Mouse (Mus musculus) C2C12 (cell line): ENCODE measurements at regions not wholly inside any gene's neighbourhood (a gene's known extent, or its start where the extent isn't known, plus 50 kb on each side); places are given as distances from the start of the nearest gene placed in this dataset.

ENCODE experiments used
- H3K27me3 ChIP-seq: one replicate; pipeline ENCODE4 v1.6.1; 2011; ENCODE audit not compliant: control insufficient read depth, insufficient read depth, insufficient read length
- H3K36me3 ChIP-seq: one replicate; pipeline ENCODE4 v1.6.1; 2011; ENCODE audit not compliant: control insufficient read depth, insufficient read depth
- H3K4me3 ChIP-seq: one replicate; pipeline ENCODE4 v1.5.1; 2011; ENCODE audit warnings: mild to moderate bottlenecking, control low read depth; ENCODE audit not compliant: poor library complexity, insufficient read depth, severe bottlenecking
- H3K79me2 ChIP-seq: one replicate; pipeline ENCODE4 v1.6.1; 2011; ENCODE audit not compliant: control insufficient read depth, insufficient read depth
- H3K79me3 ChIP-seq: one replicate; pipeline ENCODE4 v1.6.1; 2011; ENCODE audit warnings: low read depth, control low read depth
- H3ac ChIP-seq: one replicate; pipeline ENCODE3; 2011; ENCODE audit warnings: low read depth; ENCODE audit not compliant: control insufficient read depth, insufficient read length
- CEBPB ChIP-seq: IDR thresholded peaks from one replicate; pipeline ENCODE4 v1.6.1; 2011; ENCODE audit warnings: low read depth, mild to moderate bottlenecking, control low read depth, moderate library complexity
- CTCF ChIP-seq: IDR thresholded peaks from one replicate; pipeline ENCODE4 v1.5.1; 2011; ENCODE audit not compliant: control insufficient read depth, insufficient read depth, insufficient read length
- FOSL1 ChIP-seq: IDR thresholded peaks from one replicate; pipeline ENCODE4 v1.8.0; 2011; ENCODE audit warnings: mild to moderate bottlenecking, low read length; ENCODE audit not compliant: poor library complexity, insufficient read depth, severe bottlenecking
- MAX ChIP-seq: IDR thresholded peaks from one replicate; pipeline ENCODE4 v1.6.1; 2011; ENCODE audit warnings: mild to moderate bottlenecking, control low read depth
- MYOD1 ChIP-seq: IDR thresholded peaks from one replicate; pipeline ENCODE4 v1.6.1; 2011; ENCODE audit warnings: low read depth; ENCODE audit not compliant: control insufficient read depth, insufficient read length
- MYOG ChIP-seq: IDR thresholded peaks from one replicate; pipeline ENCODE4 v1.6.1; 2011; ENCODE audit not compliant: control insufficient read depth, insufficient read length; ENCODE audit errors: extremely low read depth
- USF1 ChIP-seq: IDR thresholded peaks from one replicate; pipeline ENCODE4 v1.6.1; 2011; ENCODE audit warnings: low read depth, mild to moderate bottlenecking, control low read depth, moderate library complexity

GRCm38 (mm10) chr3:143596011-143596683, 608.9 kb downstream of the Lmo4 start:
- no peaks in the 10 kb centered on the region for H3K79me3 ChIP-seq
- TF ChIP-seq FOSL1, result no peak
- TF ChIP-seq MYOD1, result no peak
- no peak for TF ChIP-seq MYOG
- no peak for TF ChIP-seq USF1
- TF ChIP-seq CEBPB, result no peak
- TF ChIP-seq MAX, result no peak
- TF ChIP-seq CTCF, result no peak
- H3ac ChIP-seq, result no peak overlapping the region

GRCm38 (mm10) chr3:143595081-143595480, 609.9 kb downstream of the Lmo4 start:
- no peak overlapping the region for H3ac ChIP-seq
- TF ChIP-seq CEBPB (no peak), MAX (no peak), USF1 (no peak), MYOD1 (no peak), MYOG (no peak), FOSL1 (no peak), CTCF (no peak)
- H3K27me3 ChIP-seq, result no peaks in the 10 kb centered on the region
- H3K36me3 ChIP-seq, result no peaks in the 10 kb centered on the region
- no peak overlapping the region for H3K4me3 ChIP-seq
- no peaks in the 10 kb centered on the region for H3K79me2 ChIP-seq
- H3K79me3 ChIP-seq, result no peaks in the 10 kb centered on the region

More at GRCm38 (mm10) chr3:143596011-143596683, 608.9 kb downstream of the Lmo4 start:
- Histone ChIP-seq H3K79me2 (no peaks in the 10 kb centered on the region), H3K36me3 (no peaks in the 10 kb centered on the region), H3K4me3 (no peak overlapping the region), H3K27me3 (no peaks in the 10 kb centered on the region)

- Histone ChIP-seq H3K36me3 (no peaks in the 10 kb centered on the region), H3ac (no peak overlapping the region), H3K79me3 (no peaks in the 10 kb centered on the region), H3K27me3 (no peaks in the 10 kb centered on the region), H3K79me2 (no peaks in the 10 kb centered on the region), H3K4me3 (no peak overlapping the region)
- no peak for TF ChIP-seq CEBPB
Observed at GRCm38 (mm10) chr3:143594676-143595075, 610.3 kb downstream of the Lmo4 start.

- Histone ChIP-seq H3K36me3 (no peaks in the 10 kb centered on the region), H3K79me3 (no peaks in the 10 kb centered on the region), H3K4me3 (no peak overlapping the region), H3ac (no peak overlapping the region), H3K27me3 (no peaks in the 10 kb centered on the region), H3K79me2 (no peaks in the 10 kb centered on the region)
- TF ChIP-seq FOSL1 (no peak), MYOD1 (no peak), CTCF (no peak), MAX (no peak), MYOG (no peak)
Observed at GRCm38 (mm10) chr3:143586653-143587052, 618.4 kb downstream of the Lmo4 start.

GRCm38 (mm10) chr3:143584692-143585603, 620.1 kb downstream of the Lmo4 start:
- H3K79me3 ChIP-seq, result no peaks in the 10 kb centered on the region
- H3K79me2 ChIP-seq, result no peaks in the 10 kb centered on the region
- H3K27me3 ChIP-seq, result no peaks in the 10 kb centered on the region
- no peak for TF ChIP-seq MYOD1
- TF ChIP-seq CTCF, result no peak
- no peak for TF ChIP-seq MYOG
- TF ChIP-seq CEBPB, result no peak
- TF ChIP-seq FOSL1, result no peak
- H3K4me3 ChIP-seq, result no peak overlapping the region
- no peaks in the 10 kb centered on the region for H3K36me3 ChIP-seq
- no peak overlapping the region for H3ac ChIP-seq
